Mouse (Mus musculus): ENCODE data around the gene Ankrd50. TPM values are rescaled to one million over a fixed set of nuclear protein-coding genes. Genes with fewer than 3 reads are reported as not detected.

The Ankrd50 gene
- polyA plus RNA-seq, 1 experiment from 2014 or later: 23.2 TPM

DNA sequence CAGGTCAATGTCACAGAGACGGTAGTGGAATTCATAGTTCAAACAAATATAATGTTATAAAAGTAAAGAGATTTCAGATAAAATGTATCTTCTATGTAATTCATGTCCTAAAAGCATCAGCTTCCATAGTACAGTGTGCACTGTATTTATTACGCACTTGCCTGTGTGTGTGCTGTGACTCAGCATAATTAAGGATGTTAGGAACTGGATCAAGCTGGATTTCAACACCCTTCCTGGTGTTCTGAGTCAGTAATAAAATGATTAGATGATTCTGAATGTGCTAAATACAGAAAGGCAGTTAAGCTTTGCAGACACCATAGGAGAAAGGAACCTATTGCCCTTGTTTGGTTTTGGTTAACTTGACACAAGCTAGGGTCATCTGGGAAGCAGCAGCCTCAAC is 21.5 kb downstream of the Ankrd50 start:
- H3K4me1 ChIP-seq: no peaks in the 10 kb centered on the region
- H3K4me2 ChIP-seq (replicated peaks): no peak overlapping the region
- 94% methylated on average over 2 of the region's 2 CpGs for WGBS
- H3K9me3 ChIP-seq: no peaks in the 10 kb centered on the region
- H3K27ac ChIP-seq (replicated peaks): no peak overlapping the region
- peaks cover 24% of the 10 kb centered on the region for H3K36me3 ChIP-seq
- no peaks in the 10 kb centered on the region for H3K27me3 ChIP-seq
- H3K9ac ChIP-seq (replicated peaks): no peak overlapping the region
- no peak overlapping the region for H3K4me3 ChIP-seq
- no peak for ATAC-seq (replicated peaks)

DNA sequence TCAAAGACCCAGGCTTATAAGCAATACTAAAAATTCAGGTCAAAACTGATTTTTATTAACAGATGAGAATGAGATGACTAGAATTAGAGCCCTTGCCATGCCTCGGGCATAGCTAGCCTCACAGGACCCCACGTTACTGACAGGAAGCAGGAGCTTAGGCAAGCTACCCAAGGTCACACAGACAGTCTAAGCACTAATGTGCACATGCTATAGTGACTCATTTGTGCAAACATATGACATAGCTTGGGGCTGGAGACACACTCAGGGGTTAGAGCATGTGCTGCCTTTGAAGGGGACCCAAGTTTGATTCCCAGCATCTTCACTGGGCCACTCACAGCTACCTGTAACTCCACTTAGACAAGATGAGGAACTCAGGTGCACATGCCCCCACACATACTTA is 22.9 kb downstream of the Ankrd50 start:
- no peak for ATAC-seq (replicated peaks)
- 96% methylated on average over 2 of the region's 2 CpGs for WGBS
- peaks cover 30% of the 10 kb centered on the region for H3K36me3 ChIP-seq

DNA sequence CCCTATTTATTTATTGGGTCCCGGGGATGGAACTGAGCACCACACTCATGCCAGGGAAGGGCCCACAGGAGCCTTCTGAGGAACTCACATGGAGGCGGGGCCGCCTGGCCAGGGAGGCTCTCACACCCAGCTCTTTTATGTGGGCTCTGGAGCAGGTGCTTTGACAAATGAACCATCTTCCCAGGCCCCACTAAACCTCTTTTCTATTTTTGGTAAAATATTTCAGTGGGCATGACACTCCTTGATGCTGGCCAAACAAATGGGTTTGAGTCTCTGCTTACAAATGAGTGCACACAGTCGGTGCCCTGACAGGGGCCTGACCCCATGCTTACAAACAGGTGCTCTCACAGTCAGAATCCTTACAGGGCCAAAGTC is 24.4 kb downstream of the Ankrd50 start:
- Histone ChIP-seq H3K9me3 (no peaks in the 10 kb centered on the region), H3K4me3 (no peak overlapping the region), H3K4me1 (no peaks in the 10 kb centered on the region), H3K27me3 (no peaks in the 10 kb centered on the region), H3K9ac (replicated peaks) (no peak overlapping the region), H3K4me2 (replicated peaks) (no peak overlapping the region), H3K36me3 (peaks cover 45% of the 10 kb centered on the region), H3K27ac (replicated peaks) (no peak overlapping the region)
- 90% methylated on average over 4 of the region's 4 CpGs for WGBS
- ATAC-seq (replicated peaks): no peak

More for the DNA sequence above, 22.9 kb downstream of the Ankrd50 start:
- no peaks in the 10 kb centered on the region for H3K27me3 ChIP-seq
- H3K4me3 ChIP-seq: no peak overlapping the region
- no peaks in the 10 kb centered on the region for H3K4me1 ChIP-seq
- H3K9me3 ChIP-seq: no peaks in the 10 kb centered on the region
- no peak overlapping the region for H3K27ac ChIP-seq (replicated peaks)
- no peak overlapping the region for H3K9ac ChIP-seq (replicated peaks)
- H3K4me2 ChIP-seq (replicated peaks): no peak overlapping the region

DNA sequence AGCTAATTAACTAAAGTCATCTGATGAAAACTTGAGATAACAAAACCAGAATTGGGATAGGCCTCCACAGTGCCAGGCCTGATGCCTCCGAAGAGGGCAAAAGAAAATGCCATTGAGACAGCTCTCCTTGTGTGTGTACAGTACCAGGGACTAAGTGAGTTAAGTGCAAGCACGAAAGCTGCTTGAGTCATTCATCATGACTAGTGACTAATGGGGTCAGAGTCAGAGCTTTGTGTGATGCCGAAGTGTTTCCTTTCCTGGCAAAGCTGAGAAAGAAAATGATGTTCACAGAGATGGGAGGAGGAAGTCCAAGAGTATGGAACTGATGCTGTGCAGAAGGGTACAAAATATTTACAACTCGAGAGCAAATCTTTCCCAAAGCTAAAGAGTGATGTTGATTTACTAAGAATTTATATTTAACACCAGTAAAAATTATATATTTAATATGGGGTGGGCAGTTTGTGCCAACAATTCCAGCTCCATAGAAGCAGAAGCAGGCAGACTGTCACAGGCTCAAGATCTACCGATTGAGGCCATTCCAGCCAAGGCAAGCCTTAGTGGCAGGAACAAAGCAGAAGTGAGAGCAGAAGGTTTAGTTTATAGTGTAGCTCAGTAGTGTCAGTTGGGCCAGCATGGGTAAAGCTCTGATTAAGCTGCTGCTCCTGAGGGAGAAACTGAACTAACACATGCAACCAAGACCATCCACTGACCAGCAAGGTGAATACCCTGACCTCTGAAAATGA is 25.0 kb downstream of the Ankrd50 start:
- Histone ChIP-seq H3K4me1 (no peaks in the 10 kb centered on the region), H3K27me3 (no peaks in the 10 kb centered on the region), H3K36me3 (peaks cover 51% of the 10 kb centered on the region), H3K4me2 (replicated peaks) (no peak overlapping the region), H3K4me3 (no peak overlapping the region), H3K9me3 (no peaks in the 10 kb centered on the region), H3K9ac (replicated peaks) (no peak overlapping the region), H3K27ac (replicated peaks) (no peak overlapping the region)
- no peak for ATAC-seq (replicated peaks)
- 83% methylated on average over 5 of the region's 5 CpGs for WGBS

DNA sequence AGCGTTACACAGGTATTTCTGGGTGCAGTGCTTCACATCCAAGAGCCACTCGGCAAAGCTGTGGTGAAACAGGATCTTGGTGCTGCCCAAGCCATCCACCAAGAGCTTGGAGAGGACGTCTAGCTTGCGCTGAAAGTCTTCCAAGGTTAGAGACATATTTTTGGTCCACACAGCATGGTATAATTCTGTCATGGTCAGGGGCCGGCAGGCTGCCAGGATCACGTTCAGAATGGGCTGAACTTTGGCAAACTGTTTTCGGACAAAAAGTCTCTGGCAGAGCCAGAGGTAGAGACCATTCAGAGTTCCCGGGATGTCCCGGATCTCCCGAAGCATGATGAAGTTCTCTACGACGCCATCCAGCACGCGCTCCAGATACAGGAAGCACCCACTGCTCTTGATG is 27.6 kb downstream of the Ankrd50 start:
- ATAC-seq (replicated peaks): no peak
- H3K9ac ChIP-seq (replicated peaks): no peak overlapping the region
- no peaks in the 10 kb centered on the region for H3K4me1 ChIP-seq
- peaks cover 62% of the 10 kb centered on the region for H3K36me3 ChIP-seq
- no peaks in the 10 kb centered on the region for H3K27me3 ChIP-seq
- H3K4me3 ChIP-seq: no peak overlapping the region
- 95% methylated on average over 14 of the region's 14 CpGs for WGBS
- no peak overlapping the region for H3K4me2 ChIP-seq (replicated peaks)
- H3K9me3 ChIP-seq: no peaks in the 10 kb centered on the region
- no peak overlapping the region for H3K27ac ChIP-seq (replicated peaks)

DNA sequence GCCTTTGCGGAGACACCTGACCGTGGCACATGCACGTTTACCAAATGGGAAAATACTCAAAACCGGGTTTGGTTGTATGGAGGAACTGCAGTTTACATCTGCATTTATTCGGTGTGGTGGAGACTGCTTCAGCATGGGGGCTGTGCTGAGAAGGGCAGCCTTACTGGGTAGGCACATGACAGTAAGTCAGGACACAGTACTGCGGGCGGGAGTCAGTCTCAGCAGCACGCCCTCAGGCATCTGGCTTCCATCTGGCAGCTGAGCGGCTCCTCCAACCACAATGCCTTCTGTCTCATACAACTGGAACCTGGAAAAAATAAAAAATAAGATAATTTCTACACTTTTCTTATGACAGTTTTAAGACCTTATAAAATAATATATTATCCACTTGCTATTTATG is 32.4 kb downstream of the Ankrd50 start:
- H3K4me1 ChIP-seq: no peaks in the 10 kb centered on the region
- no peaks in the 10 kb centered on the region for H3K27me3 ChIP-seq
- no peak overlapping the region for H3K4me3 ChIP-seq
- peaks cover 65% of the 10 kb centered on the region for H3K36me3 ChIP-seq
- no peak overlapping the region for H3K9ac ChIP-seq (replicated peaks)
- no peak overlapping the region for H3K27ac ChIP-seq (replicated peaks)
- ATAC-seq (replicated peaks): no peak
- 89% methylated on average over 9 of the region's 9 CpGs for WGBS
- 0 out of 2 replicates have a peak, but pooled peaks cover 2% of the 10 kb centered on the region for H3K9me3 ChIP-seq
- H3K4me2 ChIP-seq (replicated peaks): no peak overlapping the region

DNA sequence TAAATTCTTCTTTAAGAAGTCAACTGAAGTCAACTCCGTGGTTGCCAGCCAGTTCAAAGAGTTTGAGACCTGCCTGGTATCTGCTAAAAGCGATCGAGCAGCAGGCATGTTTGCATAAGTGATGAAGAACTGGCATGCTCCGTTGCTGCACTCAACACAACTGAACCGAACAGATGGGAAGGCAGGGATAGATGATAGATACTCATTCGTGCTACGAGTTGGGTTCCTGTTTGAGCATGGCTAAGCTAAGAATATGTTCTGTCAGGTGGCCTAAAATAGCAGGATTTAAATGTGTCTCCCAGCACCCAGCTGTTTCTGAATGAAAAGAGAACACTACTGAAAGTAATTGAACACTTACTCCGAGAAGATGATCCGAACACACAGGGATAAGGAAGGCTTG is 38.1 kb downstream of the Ankrd50 start:
- Histone ChIP-seq H3K4me1 (no peaks in the 10 kb centered on the region), H3K9me3 (0 out of 2 replicates have a peak, but pooled peaks cover 2% of the 10 kb centered on the region), H3K9ac (replicated peaks) (no peak overlapping the region), H3K27ac (replicated peaks) (no peak overlapping the region), H3K27me3 (no peaks in the 10 kb centered on the region), H3K36me3 (peaks cover 16% of the 10 kb centered on the region), H3K4me3 (no peak overlapping the region), H3K4me2 (replicated peaks) (no peak overlapping the region)
- 86% methylated on average over 9 of the region's 9 CpGs for WGBS
- ATAC-seq (replicated peaks): no peak

DNA sequence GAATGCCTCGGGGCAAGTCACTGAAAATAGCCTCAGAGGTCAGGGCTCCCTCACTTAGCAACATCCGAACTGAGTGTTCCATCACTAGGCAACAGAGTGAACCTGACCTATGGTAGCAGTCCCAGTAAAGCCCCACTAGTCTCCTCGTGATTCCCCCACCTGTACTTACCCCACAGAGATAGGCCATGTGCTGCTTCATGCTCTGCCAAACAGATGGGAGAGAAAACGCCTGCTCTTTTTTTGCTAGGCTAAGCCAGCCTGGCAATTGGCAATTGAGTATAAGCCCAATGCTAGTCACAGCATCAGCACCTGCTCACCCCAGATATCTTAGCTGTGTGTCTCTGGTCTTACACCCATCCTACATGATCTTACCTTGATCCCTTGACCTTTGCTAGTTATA is 40.8 kb downstream of the Ankrd50 start:
- Histone ChIP-seq H3K9me3 (no peaks in the 10 kb centered on the region), H3K27ac (replicated peaks) (no peak overlapping the region), H3K9ac (replicated peaks) (no peak overlapping the region), H3K4me3 (no peak overlapping the region), H3K36me3 (no peaks in the 10 kb centered on the region), H3K4me1 (no peaks in the 10 kb centered on the region), H3K4me2 (replicated peaks) (no peak overlapping the region), H3K27me3 (no peaks in the 10 kb centered on the region)
- ATAC-seq (replicated peaks): 0 out of 2 replicates have a peak, but pooled peaks have one; percentile 39
- 62% methylated on average over 4 of the region's 4 CpGs for WGBS

DNA sequence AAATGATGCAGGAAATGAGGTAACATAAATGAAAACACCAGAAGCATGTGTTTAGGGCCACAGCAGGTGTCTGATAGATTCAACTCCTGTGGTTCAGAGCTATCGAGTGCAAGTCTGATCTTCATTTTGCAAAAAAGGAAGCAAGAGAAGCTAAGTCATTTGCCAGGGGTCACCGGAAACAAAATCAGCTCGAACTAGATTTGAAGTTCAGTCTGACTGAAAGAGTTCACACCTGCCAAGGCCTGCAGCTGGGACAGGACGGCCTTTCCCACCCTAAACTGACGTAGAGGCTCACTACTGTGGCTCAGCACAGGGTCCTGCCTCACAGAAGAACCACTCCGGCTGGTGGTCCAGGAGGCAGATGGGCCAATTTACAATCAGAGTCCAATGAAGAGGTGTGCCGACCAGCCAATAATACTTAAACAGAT is 44.1 kb downstream of the Ankrd50 start:
- Histone ChIP-seq H3K4me3 (no peak overlapping the region), H3K4me2 (replicated peaks) (no peak overlapping the region), H3K9me3 (no peaks in the 10 kb centered on the region), H3K9ac (replicated peaks) (no peak overlapping the region), H3K27me3 (no peaks in the 10 kb centered on the region), H3K4me1 (no peaks in the 10 kb centered on the region), H3K27ac (replicated peaks) (no peak overlapping the region), H3K36me3 (no peaks in the 10 kb centered on the region)
- WGBS: 51% methylated on average over 7 of the region's 7 CpGs
- ATAC-seq (replicated peaks): no peak

DNA sequence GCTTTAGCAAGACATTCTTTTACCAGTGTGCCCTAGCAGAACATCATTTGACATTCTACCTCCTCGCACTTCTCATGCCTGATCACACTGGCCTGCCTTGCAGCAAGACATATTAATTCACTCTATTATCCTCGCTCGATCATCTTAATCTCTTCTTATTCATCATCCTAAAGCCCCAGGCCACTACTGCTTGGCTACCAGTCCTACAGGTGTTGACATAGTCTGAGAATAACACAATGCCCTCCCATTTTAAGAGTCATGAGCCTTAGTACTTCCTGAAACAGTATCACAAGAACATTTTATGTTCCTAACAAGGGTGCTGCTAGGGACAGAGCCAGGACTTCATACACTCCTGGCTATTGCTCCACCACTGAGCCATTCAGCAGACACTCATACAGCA is 48.0 kb downstream of the Ankrd50 start:
- no peaks in the 10 kb centered on the region for H3K9me3 ChIP-seq
- no peak overlapping the region for H3K9ac ChIP-seq (replicated peaks)
- no peak overlapping the region for H3K4me3 ChIP-seq
- 0 out of 2 replicates have a peak, but pooled peaks cover 4% of the 10 kb centered on the region for H3K4me1 ChIP-seq
- no peak overlapping the region for H3K4me2 ChIP-seq (replicated peaks)
- ATAC-seq (replicated peaks): no peak
- 91% methylated on average over 3 of the region's 3 CpGs for WGBS
- H3K27me3 ChIP-seq: no peaks in the 10 kb centered on the region
- no peak overlapping the region for H3K27ac ChIP-seq (replicated peaks)
- no peaks in the 10 kb centered on the region for H3K36me3 ChIP-seq

DNA sequence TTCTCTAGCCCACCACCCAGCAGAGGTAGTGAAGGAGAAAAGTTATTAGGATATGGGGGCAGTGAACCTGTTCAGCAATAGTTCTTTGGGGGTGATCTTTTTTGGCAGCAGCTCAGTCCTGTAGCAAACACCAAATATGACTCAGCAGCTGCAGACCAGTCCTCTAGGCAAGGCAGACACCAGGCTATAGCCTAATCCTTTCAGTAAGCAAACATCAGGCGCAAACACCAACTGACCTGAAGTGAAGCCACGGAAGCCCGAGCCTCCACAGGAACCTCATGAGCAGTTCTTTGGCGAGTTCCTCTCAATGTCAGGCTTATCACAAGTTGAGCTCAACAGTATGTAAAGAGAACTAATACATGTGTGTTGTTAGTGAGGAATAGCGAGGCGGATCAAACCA is 48.8 kb downstream of the Ankrd50 start:
- Histone ChIP-seq H3K27ac (replicated peaks) (no peak overlapping the region), H3K9ac (replicated peaks) (no peak overlapping the region), H3K9me3 (no peaks in the 10 kb centered on the region), H3K4me1 (0 out of 2 replicates have a peak, but pooled peaks cover 4% of the 10 kb centered on the region), H3K4me3 (no peak overlapping the region), H3K4me2 (replicated peaks) (no peak overlapping the region), H3K36me3 (no peaks in the 10 kb centered on the region), H3K27me3 (no peaks in the 10 kb centered on the region)
- 92% methylated on average over 6 of the region's 6 CpGs for WGBS
- no peak for ATAC-seq (replicated peaks)

DNA sequence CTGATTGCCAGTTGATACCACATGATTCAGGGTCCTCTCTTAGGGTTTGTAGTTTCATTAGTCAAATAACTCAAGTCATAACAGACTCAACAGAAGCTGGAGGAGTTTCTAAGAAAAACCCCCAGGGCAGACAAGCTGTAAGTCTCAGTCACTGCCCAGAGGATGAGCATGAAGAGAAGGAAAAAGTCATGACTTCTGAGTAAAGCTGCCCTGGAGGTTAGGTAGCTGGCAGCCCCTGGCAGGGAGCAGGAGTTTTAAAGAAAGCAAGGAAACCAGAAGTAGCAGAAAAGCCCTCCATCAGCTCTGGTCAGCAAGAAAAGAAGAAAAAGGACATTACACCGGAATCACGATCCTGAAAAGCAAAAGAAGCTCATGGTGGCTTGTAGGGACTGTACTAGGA is 50.2 kb downstream of the Ankrd50 start:
- Histone ChIP-seq H3K4me2 (replicated peaks) (no peak overlapping the region), H3K9me3 (no peaks in the 10 kb centered on the region), H3K27ac (replicated peaks) (no peak overlapping the region), H3K4me1 (0 out of 2 replicates have a peak, but pooled peaks cover 4% of the 10 kb centered on the region), H3K27me3 (no peaks in the 10 kb centered on the region), H3K9ac (replicated peaks) (no peak overlapping the region), H3K4me3 (no peak overlapping the region), H3K36me3 (no peaks in the 10 kb centered on the region)
- WGBS: 99% methylated on average over 2 of the region's 2 CpGs
- ATAC-seq (replicated peaks): no peak
